Mouse (Mus musculus) gonadal fat pad, adult 2 months (tissue): ENCODE data around the gene Fgfr2. TPM values are rescaled to one million over a fixed set of nuclear protein-coding genes. Genes with fewer than 3 reads are reported as not detected.
A peak's percentile ranks its signal among the peaks of the same experiment; 100 is the strongest.

Experiments
- DNase-seq: peaks from one replicate; pipeline ENCODE4 v3.0.0-alpha.2; 2012; ENCODE audit warnings: low read depth
- polyA plus RNA-seq: library from polyadenylated mRNA; depleted of rRNA; stranded (reverse); fragments of >200 nt; gene quantifications from 2 replicates; pipeline ENCODE4 v1.2.3, GENCODE M21; 2012

Gene Fgfr2
- polyA plus RNA-seq, 1 experiment, result 33.3 TPM

DNA sequence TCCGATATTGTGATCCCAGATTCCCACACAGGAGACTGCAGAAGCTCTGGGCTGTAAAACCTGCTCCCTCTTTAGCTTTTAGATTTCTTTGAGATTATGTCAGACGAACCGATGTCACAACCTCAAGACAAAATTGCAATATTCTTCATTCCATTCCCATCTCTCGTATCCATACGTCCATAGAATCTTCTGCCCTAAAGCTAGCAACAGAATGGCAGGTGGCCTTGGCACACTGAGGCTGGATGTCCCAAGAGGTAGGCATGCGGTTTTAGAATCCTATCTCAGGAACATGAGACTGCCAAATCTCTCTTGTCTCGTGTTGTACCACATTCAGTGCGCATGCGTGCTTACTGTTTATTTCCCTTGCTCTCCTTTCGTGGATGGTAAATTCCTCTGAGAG, 2757.4 kb downstream of the Fgfr2 start:
- DNase-seq, result peak; percentile 85

DNA sequence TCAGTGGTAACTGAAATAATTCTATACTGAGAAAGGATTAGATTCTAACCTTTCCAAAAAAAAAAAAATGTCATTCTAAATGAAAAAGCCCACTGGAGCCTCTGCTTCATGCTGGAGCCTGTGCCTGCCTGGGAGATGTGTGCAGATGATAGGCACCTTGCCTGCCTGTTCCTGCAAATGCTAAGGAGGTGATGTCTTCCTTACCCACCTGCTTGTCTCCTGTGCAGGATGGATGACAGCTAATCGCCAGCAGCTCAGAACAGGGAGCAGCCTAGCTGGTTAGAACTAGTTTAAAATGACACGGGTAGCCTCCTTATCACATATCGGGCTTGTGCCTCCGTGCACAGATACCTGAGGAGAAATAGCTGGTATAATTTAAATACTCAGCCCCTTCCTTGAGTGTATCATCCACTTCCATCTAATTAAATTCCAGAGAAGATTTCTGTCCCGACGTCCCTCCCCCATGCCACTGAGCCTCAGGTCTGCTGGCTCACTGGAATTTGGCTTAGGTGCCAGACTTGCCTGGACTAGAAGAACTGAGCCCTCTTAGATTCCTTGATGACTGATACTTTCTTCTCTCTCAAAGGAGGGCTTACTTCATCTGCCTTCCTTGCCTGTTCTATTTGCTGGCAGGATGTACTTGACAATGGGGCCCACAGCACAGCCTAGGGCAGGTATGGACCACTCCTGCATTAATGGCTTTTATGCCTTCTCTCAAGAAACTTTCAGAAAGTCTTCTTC, 2782.6 kb downstream of the Fgfr2 start:
- no peak for DNase-seq

DNA sequence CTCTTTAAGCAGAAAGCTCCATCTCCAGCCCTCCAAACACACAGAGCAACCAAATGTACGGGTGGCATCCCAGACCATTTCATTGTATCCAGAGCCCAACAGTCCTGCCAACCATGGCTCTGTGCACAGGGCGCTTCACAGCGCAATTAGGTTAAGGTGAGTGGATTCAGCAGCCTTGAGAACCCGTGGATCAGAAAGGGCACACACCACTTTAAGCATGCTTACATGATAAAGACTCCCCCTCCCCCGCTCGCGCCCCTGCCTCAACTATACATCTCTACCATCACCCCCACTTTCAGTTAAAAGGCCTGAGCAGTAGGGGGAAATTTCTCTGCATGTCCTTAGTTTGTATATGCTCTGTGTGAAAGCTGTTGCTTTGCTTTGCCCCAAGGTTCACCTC, 2785.5 kb downstream of the Fgfr2 start:
- no peak for DNase-seq

DNA sequence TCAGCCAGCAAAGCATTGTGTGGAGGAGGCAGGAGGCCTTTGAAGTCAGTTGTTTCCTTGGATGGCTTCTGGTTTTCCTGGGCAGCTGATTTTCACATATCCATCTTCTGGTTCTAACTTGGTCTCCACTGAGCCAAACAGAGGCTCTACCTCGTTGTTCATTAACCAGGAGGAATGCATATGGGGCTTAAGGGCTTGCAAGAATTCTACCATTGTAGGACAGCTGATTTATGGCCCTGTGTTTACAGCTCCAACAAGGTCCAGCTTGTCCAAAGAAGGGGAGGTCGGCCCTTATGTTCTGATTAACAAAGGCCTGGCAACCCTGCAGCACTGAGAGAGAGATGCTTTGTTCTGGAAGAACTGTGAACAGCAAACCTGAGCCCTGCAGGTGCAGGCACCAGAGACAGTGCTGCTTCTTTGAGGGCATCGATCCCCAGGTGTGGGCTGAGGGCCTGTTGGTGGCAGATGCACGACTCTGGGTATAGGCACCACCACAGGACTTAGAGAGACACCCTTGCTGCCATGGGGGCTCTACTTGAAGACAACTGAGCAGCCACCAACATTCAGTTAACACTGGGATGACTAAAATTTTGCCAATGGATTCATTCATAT, 2787.6 kb downstream of the Fgfr2 start:
- no peak for DNase-seq

DNA sequence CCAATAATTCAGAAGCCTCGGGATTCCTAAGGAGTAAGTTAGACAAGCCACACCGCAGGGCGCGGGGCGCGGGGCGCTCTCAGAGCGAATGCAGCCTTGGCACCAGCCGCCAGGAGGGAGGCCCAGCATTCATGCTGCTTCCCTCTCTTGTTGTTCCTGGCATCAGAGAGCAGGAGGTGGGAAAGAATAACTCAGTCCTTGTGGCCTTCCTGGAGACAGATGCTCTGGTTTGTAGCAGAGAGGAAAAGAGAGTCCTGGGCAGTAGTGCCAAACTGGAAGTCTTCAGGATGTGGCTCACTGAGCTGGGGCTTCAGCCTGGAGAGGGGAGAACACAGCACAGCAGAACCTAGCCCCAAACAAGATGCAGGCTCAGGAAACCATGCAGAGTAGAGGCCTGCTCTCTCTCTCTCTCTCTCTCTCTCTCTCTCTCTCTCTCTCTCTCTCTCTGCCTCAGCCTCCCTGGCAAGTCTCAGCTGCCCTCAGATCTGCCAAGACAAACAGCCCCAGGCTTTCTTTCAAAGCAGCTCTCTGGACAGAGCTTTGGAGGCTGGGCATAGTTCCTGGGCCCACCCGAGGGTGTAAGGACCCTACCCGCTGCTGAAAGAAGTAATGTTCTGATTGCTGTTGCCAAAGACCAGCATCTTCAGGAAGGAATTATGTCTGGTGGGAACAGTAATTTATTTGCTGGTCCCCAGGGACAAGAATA, 2790.5 kb downstream of the Fgfr2 start:
- no peak for DNase-seq

DNA sequence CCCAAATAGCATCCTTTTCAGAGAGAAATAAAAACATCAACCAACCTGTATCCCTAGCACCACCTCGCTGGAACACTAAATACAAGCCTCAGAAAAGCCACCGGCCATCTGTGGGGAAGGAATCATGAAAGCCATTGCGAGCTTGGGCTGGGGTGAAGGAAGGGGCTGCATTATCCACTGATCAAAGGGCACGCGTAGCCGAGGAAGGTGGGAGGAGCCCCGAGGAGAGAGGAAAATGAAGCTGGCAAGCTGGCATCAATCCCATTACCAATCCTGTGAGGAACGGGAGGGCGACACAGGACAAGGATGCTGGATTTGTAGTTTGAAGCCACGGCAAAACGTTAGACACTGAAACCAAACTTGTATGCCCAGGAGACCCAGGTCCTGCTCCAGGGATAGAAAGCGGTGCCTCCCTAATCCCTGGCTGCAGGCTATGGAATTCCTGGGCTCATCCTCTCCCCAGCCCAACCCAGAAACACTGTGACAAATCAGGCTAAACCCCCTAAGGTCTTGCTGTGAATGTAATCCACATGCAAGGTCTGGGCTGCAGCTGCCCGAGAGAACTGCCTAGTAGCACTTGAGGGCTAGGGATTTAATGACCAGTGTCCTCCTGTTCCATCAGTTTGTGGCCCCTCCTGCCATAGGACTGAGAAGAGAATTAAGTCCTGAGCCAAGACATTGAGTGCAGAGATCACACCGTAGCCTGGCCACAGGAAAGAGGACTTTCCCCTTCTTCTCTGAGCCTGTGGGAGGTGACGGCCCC, 2795.4 kb downstream of the Fgfr2 start:
- DNase-seq, result no peak

DNA sequence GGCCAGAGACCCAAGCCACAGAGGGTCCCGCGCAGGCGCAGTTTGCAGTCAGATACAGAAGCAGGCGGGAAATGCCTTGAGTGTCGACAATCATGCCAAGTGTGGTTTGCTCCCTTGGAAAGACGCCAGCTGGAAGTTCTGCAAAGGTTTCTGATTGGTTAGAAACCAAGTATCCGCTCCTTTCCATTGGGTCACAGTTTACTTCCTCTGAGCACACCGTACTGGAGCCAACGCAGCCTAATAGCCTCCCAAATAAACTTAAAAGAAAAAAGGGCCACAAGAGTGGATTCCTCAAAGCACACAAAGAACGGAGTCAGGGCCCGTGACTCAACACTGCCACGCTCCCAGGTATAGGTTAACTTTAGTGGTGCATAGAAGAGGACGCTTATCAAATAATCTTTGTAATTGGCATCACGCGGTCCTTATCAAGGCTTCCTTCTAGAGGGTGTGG, 2797.1 kb downstream of the Fgfr2 start:
- DNase-seq, result no peak

DNA sequence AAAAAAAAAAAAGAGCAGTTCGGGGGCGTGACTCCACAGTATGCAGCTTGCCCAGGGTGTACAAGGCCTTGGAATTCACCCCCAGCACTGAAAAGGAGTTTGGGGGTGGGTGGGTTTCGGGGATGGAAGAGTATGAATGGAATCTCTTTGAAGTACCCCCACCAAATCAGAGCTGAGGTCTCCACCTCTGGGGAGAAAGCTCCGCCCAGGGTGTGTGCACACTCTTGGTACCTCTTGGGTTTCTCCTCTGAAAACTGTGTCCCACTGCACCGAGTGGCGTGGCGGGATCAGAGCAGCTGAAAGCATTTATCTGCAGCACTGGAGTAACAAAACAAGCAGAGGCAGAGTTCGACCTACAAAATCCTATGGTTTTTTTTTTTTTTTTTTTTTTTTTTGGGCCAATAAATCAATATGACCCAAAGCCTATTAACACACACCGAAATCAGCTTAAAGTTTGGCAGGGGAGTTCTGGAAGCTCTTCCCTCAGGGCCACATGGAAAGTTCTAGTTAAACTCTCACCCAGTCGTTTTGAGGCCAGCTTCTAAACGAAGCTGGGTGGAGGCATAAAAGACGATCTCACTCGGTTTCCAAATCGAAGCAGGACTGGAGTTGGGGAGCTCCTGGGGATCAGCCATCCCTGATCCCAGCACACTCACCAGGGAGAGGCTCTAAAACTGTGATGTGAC, 2798.3 kb downstream of the Fgfr2 start:
- peak; percentile 76 for DNase-seq

DNA sequence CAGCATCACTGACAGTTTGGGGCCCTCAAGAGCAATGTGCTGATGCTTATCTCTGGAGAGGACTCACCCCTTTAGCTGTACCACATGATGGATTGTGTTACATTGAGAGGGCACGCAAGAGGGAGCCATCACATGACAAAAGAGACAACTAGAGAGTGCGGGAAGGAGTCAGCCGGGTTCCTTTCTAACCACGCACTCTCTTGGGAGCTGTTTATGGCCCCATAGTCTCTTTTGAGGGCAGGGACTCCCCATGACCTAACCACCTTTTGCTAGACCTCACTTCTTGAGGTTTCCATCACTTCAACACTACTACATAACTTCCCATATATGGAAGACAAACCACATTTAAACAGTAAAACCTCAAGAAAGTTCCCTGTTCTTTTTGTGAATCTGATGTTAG, 2799.4 kb downstream of the Fgfr2 start:
- DNase-seq, result no peak

DNA sequence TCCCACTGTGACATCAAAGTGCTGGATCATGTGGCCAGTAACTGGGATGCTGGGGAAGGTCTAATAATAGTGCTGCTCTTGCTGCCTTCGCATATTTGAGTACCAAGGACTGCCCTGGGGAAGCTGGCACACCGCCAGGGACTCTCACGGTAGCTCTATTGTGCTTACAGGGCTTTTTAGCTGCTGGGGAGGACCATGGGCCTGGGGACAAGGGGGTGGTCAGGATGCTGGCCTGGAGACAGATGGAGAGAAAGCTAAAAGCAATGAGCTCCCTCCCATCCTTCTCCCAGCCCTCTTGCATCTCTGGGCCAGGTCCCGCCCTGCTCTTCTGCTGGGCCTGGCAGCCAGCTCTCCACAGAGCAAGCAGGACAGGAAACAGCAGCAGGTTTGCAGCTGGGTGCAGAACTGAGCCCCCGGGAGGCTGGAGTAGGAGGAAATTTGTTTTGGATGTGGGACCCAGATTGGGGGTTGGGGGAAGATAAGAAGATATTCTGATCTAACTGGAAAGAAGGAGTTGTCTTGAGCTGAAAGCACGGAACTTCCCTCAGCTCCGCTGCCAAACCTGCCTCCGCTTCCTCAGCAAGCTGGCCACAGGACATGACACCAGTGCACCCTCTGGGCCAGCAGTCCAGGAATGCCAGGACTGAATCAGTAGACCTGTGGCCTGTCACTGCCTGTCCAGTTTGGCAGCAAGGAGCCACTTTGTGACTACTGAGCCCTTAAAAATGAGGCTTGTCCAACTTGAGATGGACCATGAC, 2803.2 kb downstream of the Fgfr2 start:
- DNase-seq, result no peak

DNA sequence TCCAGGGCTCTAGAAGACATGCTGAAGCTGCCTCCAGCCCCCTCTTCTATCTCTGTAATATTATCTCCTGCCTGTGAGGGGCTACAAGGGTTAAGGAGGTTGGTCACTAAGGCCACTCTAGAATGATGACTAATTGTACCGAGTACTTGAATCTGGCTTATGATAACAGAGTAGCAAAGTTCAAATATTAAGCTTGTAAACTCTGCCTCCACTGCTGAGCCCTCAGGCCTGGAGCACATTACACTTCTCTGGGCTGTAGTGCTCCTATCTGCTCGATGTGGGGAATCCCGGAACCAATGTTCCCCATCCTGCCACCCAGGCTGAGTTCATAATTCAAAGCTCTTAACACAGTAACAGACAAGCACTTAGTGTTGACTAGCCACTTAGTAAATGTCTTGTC, 2806.9 kb downstream of the Fgfr2 start:
- no peak for DNase-seq

DNA sequence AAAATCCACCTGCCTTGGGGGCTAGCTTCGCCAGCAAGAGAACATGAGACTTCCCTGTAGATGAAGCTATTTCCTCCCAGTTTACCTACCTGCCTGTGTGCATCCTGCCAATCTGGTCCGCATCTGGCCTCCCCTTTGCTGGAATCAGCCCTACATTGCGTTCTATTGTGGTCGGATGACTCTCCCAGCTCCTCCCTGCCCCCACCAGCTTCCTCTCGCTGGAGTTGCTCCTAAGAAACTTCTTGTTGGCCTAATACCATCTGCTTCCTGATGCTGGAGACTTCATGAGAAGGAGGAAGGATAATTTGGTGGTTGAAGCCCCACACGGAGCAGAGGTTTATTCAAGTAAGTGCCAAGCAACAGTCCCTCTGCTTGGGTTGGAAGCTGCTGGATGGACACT, 2807.9 kb downstream of the Fgfr2 start:
- no peak for DNase-seq

DNA sequence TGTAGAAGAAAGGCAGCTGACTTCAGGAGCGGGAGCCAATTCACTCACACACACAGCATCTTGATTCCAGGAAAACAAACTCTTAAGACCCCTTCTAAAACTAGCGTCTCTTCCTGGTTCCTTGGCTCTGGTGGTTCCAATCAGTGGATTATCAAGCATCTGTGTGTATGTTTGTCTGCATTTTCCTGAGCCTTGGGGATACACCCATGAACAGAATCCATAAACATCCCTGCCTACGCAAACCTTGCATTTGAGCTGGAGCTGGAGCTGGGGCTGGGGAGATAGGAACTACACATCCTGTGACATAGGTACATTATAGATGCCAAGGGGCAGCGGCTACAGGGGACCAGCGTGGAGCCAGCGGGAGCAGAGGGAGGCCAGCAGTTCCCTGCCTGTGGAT, 2808.5 kb downstream of the Fgfr2 start:
- DNase-seq, result no peak

DNA sequence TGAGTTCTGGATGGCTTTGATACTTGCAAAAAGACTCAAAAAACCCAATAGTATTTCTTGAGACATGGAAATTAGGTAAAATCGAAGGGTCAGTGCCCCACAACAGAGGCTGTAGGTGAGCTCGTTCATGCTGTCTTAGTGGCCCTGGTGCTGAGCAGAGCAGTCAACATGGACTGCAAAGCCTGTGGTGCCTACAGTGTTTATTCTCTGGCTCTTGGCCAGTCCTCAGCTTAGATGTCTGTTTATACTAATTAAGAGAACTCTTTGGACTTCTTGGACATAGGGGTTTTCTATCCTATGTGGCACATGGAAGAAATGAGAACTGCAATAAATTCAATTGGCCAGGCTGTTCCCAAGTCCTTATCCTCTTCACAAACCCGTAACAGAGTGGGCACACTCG, 2811.8 kb downstream of the Fgfr2 start:
- DNase-seq, result no peak

DNA sequence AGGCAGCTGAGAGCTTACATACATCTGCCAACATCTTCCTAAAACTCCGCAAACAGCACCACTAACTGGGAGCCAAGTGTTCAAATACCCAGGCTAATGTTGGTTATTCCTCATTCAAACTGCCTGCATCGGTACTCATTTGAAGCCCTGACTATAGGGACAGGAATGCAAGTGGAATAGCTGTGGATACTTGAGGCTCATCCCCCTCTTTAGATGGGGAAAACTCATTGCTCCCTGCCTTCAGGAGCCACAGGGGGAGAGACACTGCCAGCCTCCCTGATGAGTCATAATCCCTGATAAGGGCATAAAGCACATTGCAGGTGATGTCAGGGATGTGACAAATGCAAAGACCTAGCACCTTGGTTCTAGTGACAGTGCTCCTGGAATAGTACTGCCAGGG, 2814.0 kb downstream of the Fgfr2 start:
- no peak for DNase-seq

DNA sequence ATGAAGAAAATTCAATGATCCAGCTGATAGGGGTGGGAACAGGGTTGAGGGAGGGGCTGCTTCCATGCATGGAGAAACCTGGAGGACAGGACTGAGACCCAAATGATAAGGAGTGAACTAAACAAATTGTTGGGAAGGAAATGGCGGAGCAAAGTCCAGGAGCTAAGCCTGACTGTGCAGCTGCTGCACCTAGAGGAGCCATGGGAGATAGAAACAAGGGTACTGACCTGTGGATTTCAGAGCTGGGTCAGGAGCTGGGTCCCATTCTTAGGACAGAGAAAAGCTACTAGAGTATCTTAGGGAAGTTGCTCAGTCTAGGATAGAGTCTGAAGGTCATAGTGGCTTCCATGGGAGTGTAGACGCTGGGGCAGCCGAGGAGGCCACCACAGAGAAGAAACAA, 2816.1 kb downstream of the Fgfr2 start:
- DNase-seq, result no peak

DNA sequence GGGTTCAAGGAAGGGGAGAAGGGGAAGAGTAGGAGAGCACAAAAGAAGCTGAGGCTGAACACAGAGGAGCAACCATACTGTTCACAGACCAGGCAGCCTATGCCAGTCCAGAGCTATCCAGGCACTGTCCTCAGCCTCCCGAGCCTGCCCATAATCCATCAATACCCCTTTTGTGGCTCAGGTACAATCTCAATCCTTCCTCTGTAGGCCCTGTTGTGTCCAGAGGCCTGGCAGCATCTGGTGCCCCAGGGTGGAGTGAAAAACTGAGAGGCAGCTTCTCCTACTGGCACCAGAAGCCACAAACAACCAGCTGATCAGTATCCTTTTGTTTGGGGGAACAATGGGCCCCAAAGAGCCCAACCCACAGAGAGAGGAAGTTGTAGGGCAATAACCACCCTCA, 2818.5 kb downstream of the Fgfr2 start:
- DNase-seq, result no peak

DNA sequence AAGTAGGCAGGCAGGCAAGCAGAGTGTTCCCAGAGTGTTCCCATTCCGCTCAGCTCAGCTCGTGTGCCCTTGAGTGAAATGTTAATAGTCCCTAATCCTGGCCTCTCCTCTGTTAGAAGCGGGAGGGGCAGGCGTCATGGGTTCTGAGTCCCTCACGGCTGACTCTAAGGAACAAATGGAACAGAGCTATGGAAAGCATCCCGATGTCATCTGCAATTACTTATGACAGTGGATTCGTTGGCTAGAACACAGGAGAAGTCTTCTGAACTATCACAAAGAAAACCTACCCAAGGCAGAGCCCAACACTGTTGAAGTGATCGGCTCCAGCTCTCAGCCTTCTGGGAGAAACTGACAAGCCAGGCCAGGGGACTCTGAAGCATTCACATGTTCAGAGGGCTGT, 2819.7 kb downstream of the Fgfr2 start:
- no peak for DNase-seq

DNA sequence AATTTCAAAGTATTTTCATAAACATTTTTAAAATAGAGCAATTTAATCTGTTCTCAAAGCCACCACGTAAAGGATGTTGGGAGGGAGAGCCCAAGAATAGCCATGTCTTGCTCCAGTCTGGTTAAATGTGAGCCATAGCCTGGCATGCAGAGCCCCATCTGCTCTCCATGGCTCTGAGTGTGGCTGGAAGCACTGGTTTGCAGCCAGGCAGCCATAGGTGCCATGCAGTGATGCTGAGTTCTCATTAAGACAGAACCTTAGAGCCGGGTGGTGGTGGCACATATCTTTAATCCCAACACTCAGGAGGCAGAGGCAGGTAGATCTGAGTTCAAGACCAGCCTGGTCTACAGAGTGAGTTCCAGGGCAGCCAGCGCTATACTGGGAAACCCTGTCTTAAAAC, 2822.5 kb downstream of the Fgfr2 start:
- no peak for DNase-seq

DNA sequence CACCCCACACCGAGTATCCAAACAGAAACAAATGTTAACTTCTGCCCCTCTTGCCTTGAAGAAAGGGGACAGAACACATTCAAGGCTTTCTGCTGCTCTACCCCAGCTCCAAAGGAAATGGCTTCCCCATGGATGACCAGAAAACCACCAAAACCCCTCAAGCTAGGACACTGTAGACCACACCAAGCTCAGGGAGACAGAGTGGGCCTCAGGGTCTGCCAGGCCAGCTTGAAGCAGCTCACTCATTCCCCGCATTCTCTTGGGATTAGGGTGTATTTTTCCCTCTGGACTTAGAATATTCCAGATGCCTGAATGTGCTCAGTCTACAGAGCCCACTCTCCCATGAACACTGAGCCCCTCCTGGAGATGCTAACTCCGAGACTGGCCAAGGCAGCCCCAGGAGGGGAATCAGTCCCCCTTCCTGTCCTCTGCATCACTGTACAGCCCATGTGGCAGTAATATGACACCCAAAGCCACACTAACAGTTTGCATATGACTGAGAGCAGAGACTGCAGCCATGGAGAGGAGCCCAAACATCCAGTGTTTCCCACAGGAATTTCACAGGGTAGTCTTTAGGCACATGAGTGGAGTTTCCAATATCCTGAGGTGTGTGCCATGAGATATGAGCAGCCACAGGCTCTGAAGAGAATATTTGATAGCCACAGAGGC, 2824.1 kb downstream of the Fgfr2 start:
- no peak for DNase-seq
